Mouse (Mus musculus) neural tube, postnatal 0 days (tissue): Measurements from ENCODE around the gene Cd83. TPM values are rescaled to one million over a fixed set of nuclear protein-coding genes. Genes with fewer than 3 reads are reported as not detected.

Experiments
- polyA plus RNA-seq: library from polyadenylated mRNA; unstranded; fragments of >200 nt; fragmentation: Nextera tagmentation; extraction: Ambion mirVana; gene quantifications from 2 replicates; pipeline ENCODE4 v1.2.1, GENCODE M21; 2015

Gene Cd83
- polyA plus RNA-seq = 46.2 TPM in 2 replicates

GRCm38 (mm10) chr13:43784725-43785711 lies at the start of gene Cd83:
Gene Cd83 (plus strand): TSS chr13:43784775.

Other genes starting within 250 kb of the Cd83 start
- gene Mcur1, start 224.6 kb upstream of the Cd83 start, polyA plus RNA-seq = 8.1 and 9.2 TPM in 2 replicates
- 23.1 and 30.0 TPM in 2 replicates for gene Rnf182, start 169.1 kb upstream of the Cd83 start, polyA plus RNA-seq